Mouse (Mus musculus): ENCODE results near the gene Cmpk1.

DNA sequence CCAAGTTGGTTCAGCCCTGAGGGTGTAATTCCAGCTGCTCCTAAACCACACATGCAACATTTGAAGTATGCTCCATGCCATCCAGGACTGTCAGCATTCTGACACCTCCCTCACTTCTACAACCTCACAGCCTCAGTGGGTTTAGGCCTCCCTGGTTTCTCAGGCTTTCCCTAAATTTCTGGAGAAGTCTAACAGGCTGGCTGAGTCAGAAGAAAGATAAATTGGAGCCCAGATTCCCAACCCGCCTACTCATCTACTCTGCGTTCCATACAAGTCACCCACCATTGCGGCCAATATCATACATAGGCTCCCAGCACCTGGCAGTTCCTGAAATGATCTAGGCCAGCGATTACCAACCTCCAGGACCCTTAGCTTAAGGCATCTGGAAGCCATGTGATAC, 54.3 kb downstream of the Cmpk1 start:
- TF ChIP-seq CTCF (conservative IDR thresholded peaks at IDR 0.05; ENCODE audit: insufficient read depth, insufficient read length, low read depth, low read length), result no peak
- TF ChIP-seq POLR2A (IDR thresholded peaks at IDR 0.05; ENCODE audit: low read depth, low read length), result no peak

All from kidney, adult 2 months (tissue).